Mouse (Mus musculus) mesoderm, embryonic 11.5 days (tissue): ENCODE results near the gene Celf2.

Experiments used
- DNase-seq: peaks from one replicate; pipeline ENCODE4 v3.0.0-alpha.2; 2012; ENCODE audit warnings: low read depth, low spot score

The Celf2 gene

GRCm38 (mm10) chr2:6923738-6924474 is 585.5 kb downstream of the Celf2 start:
- peak; percentile 63 for DNase-seq

- no peak for DNase-seq
Measured at GRCm38 (mm10) chr2:6915386-6915785, 594.0 kb downstream of the Celf2 start.

GRCm38 (mm10) chr2:6913315-6913714 is 596.0 kb downstream of the Celf2 start:
- DNase-seq: no peak

GRCm38 (mm10) chr2:6911932-6912331 is 597.4 kb downstream of the Celf2 start:
- no peak for DNase-seq

- no peak for DNase-seq
Measured at GRCm38 (mm10) chr2:6909921-6910320, 599.4 kb downstream of the Celf2 start.

GRCm38 (mm10) chr2:6904411-6904810 is 605.0 kb downstream of the Celf2 start:
- DNase-seq: no peak

GRCm38 (mm10) chr2:6903251-6903763 is 606.1 kb downstream of the Celf2 start:
- peak; percentile 34 for DNase-seq

GRCm38 (mm10) chr2:6896896-6897295 is 612.5 kb downstream of the Celf2 start:
- no peak for DNase-seq

- no peak for DNase-seq
Measured at GRCm38 (mm10) chr2:6893597-6893996, 615.8 kb downstream of the Celf2 start.

GRCm38 (mm10) chr2:6893095-6893494 is 616.3 kb downstream of the Celf2 start:
- DNase-seq: no peak

- DNase-seq: no peak
Measured at GRCm38 (mm10) chr2:6884796-6885711, 624.3 kb downstream of the Celf2 start.

- DNase-seq: no peak
Measured at GRCm38 (mm10) chr2:6883996-6884795, 625.2 kb downstream of the Celf2 start.

GRCm38 (mm10) chr2:6882236-6882885 is 627.0 kb downstream of the Celf2 start:
- DNase-seq: no peak

- DNase-seq: no peak
Measured at GRCm38 (mm10) chr2:6880941-6881575, 628.3 kb downstream of the Celf2 start.

- no peak for DNase-seq
Measured at GRCm38 (mm10) chr2:6877094-6877493, 632.3 kb downstream of the Celf2 start.

- no peak for DNase-seq
Measured at GRCm38 (mm10) chr2:6876547-6876946, 632.8 kb downstream of the Celf2 start.

- no peak for DNase-seq
Measured at GRCm38 (mm10) chr2:6875071-6875611, 634.2 kb downstream of the Celf2 start.

- no peak for DNase-seq
Measured at GRCm38 (mm10) chr2:6874266-6874955, 635.0 kb downstream of the Celf2 start.

- no peak for DNase-seq
Measured at GRCm38 (mm10) chr2:6873711-6874110, 635.7 kb downstream of the Celf2 start.

- DNase-seq: no peak
Measured at GRCm38 (mm10) chr2:6872894-6873255, 636.5 kb downstream of the Celf2 start.
